Mouse (Mus musculus) CH12.LX (cell line): Measurements from ENCODE around the gene Gm17387. TPM values are rescaled to one million over a fixed set of nuclear protein-coding genes. Genes with fewer than 3 reads are reported as not detected.
A peak's percentile ranks its signal among the peaks of the same experiment; 100 is the strongest.

ENCODE experiments used
- DNase-seq: peaks from one replicate; pipeline ENCODE4 v3.0.0-alpha.2; 2013; ENCODE audit errors: extremely low read depth
- H3K27ac ChIP-seq: 2 replicates; pipeline ENCODE4 v1.5.1; 2012; ENCODE audit warnings: low read depth, mild to moderate bottlenecking, control low read depth, moderate library complexity; ENCODE audit not compliant: insufficient read depth
- H3K27me3 ChIP-seq: replicated peaks from 2 replicates; pipeline ENCODE3; 2012; ENCODE audit warnings: inconsistent platforms
- H3K36me3 ChIP-seq, 2 experiments: replicated peaks in 1 of 2; 2 replicates each; pipeline versions ENCODE3 to v1.6.1; 2012; ENCODE audit warnings: inconsistent platforms in 1 of 2, low read length in 1 of 2, mild to moderate bottlenecking in 1 of 2, mixed read lengths in 1 of 2, moderate library complexity in 1 of 2; ENCODE audit not compliant: control insufficient read depth in 1 of 2, insufficient read depth in 1 of 2
- H3K4me1 ChIP-seq, 2 experiments: 2 replicates each; pipeline ENCODE4 v1.6.1; 2012; ENCODE audit warnings: inconsistent platforms in 1 of 2, moderate library complexity in 1 of 2; ENCODE audit not compliant: insufficient read depth in 2 of 2, control insufficient read depth in 1 of 2
- H3K4me2 ChIP-seq: 2 replicates; pipeline ENCODE4 v1.6.1; 2012; ENCODE audit warnings: low read depth, mild to moderate bottlenecking, control low read depth; ENCODE audit not compliant: poor library complexity, insufficient read depth, severe bottlenecking
- H3K4me3 ChIP-seq, 3 experiments: fragments of 150-350 bp in 1 of 3; sonication (generic) in 1 of 3; replicated peaks in 1 of 3; 2 replicates each; pipeline versions ENCODE3 to v1.5.1; 2011 to 2012; ENCODE audit warnings: low read depth in 2 of 3, low read length in 2 of 3, mild to moderate bottlenecking in 2 of 3, moderate library complexity in 2 of 3, control low read depth in 1 of 3, improper control_type of control experiment in 1 of 3, inconsistent platforms in 1 of 3, mixed read lengths in 1 of 3; ENCODE audit not compliant: poor library complexity in 1 of 3
- H3K79me2 ChIP-seq: replicated peaks from 2 replicates; pipeline ENCODE4 v1.6.1; 2012; ENCODE audit warnings: mild to moderate bottlenecking, moderate library complexity; ENCODE audit not compliant: control insufficient read depth, poor library complexity, insufficient read depth, severe bottlenecking; ENCODE audit errors: extremely low read depth
- H3K9ac ChIP-seq: 2 replicates; pipeline ENCODE4 v1.6.1; 2012; ENCODE audit warnings: low read depth, mild to moderate bottlenecking, control low read depth, moderate library complexity; ENCODE audit not compliant: insufficient read depth
- H3K9me3 ChIP-seq: replicated peaks from 2 replicates; pipeline ENCODE3; 2012; ENCODE audit warnings: low read length, inconsistent platforms, mixed read lengths
- CHD1 ChIP-seq: IDR thresholded peaks from 2 replicates; pipeline ENCODE4 v1.6.1; 2012; ENCODE audit warnings: low read depth, low read length, improper control_type of control experiment, inconsistent platforms
- CHD2 ChIP-seq: IDR thresholded peaks from 2 replicates; pipeline ENCODE4 v1.6.1; 2011; ENCODE audit warnings: low read length, improper control_type of control experiment
- CTCF ChIP-seq, 2 experiments: IDR thresholded peaks in 1 of 2; conservative IDR thresholded peaks in 1 of 2; 2 replicates each; pipeline ENCODE4 v1.5.1; 2011 to 2012; ENCODE audit warnings: low read depth in 2 of 2, low read length in 2 of 2, improper control_type of control experiment in 1 of 2, inconsistent platforms in 1 of 2, mild to moderate bottlenecking in 1 of 2, moderate library complexity in 1 of 2
- E2F4 ChIP-seq: IDR thresholded peaks from 2 replicates; pipeline ENCODE4 v1.6.1; 2011; ENCODE audit warnings: low read depth, low read length, improper control_type of control experiment; ENCODE audit not compliant: insufficient replicate concordance
- EP300 ChIP-seq: IDR thresholded peaks from 2 replicates; pipeline ENCODE4 v1.6.1; 2011; ENCODE audit warnings: low read length, improper control_type of control experiment
- HCFC1 ChIP-seq: IDR thresholded peaks from 2 replicates; pipeline ENCODE4 v1.6.1; 2012; ENCODE audit warnings: low read depth, mild to moderate bottlenecking, inconsistent platforms, low read length, improper control_type of control experiment
- IRF4 ChIP-seq: IDR thresholded peaks from 2 replicates; pipeline ENCODE4 v1.6.1; 2014; ENCODE audit warnings: low read depth, mild to moderate bottlenecking, inconsistent platforms, low read length, improper control_type of control experiment
- KAT2A ChIP-seq: IDR thresholded peaks from 2 replicates; pipeline ENCODE4 v1.6.1; 2012; ENCODE audit warnings: low read length, improper control_type of control experiment, inconsistent platforms; ENCODE audit not compliant: insufficient replicate concordance
- MAX ChIP-seq: IDR thresholded peaks from 2 replicates; pipeline ENCODE4 v1.6.1; 2011; ENCODE audit warnings: low read length, improper control_type of control experiment
- MEF2A ChIP-seq: IDR thresholded peaks from 2 replicates; pipeline ENCODE4 v1.6.1; 2014; ENCODE audit warnings: low read depth, mild to moderate bottlenecking, inconsistent platforms, low read length, improper control_type of control experiment, borderline replicate concordance
- MYC ChIP-seq: IDR thresholded peaks from 2 replicates; pipeline ENCODE4 v1.6.1; 2011; ENCODE audit warnings: low read depth, mild to moderate bottlenecking, improper control_type of control experiment, low read length
- NELFE ChIP-seq: IDR thresholded peaks from 2 replicates; pipeline ENCODE4 v1.6.1; 2011; ENCODE audit warnings: low read depth, low read length, improper control_type of control experiment
- NRF1 ChIP-seq: IDR thresholded peaks from 2 replicates; pipeline ENCODE4 v1.6.1; 2014; ENCODE audit warnings: low read depth, mild to moderate bottlenecking, inconsistent platforms, low read length, improper control_type of control experiment, moderate library complexity
- PAX5 ChIP-seq: IDR thresholded peaks from 2 replicates; pipeline ENCODE4 v1.6.1; 2012; ENCODE audit warnings: low read length, inconsistent platforms, mixed read lengths
- POLR2AphosphoS2 ChIP-seq: IDR thresholded peaks from 2 replicates; pipeline ENCODE4 v1.6.1; 2011; ENCODE audit warnings: low read depth, low read length, improper control_type of control experiment
- RAD21 ChIP-seq: IDR thresholded peaks from 2 replicates; pipeline ENCODE4 v1.6.1; 2011; ENCODE audit warnings: low read depth, mild to moderate bottlenecking, low read length, improper control_type of control experiment, moderate library complexity
- RCOR1 ChIP-seq: conservative IDR thresholded peaks from 2 replicates; pipeline ENCODE4 v1.6.1; 2012; ENCODE audit warnings: low read depth, mild to moderate bottlenecking, inconsistent platforms, low read length, improper control_type of control experiment
- SIN3A ChIP-seq: IDR thresholded peaks from 2 replicates; pipeline ENCODE4 v1.6.1; 2012; ENCODE audit warnings: low read length, improper control_type of control experiment, inconsistent platforms
- SMC3 ChIP-seq: IDR thresholded peaks from 2 replicates; pipeline ENCODE4 v1.6.1; 2011; ENCODE audit warnings: low read depth, low read length, improper control_type of control experiment
- TCF12 ChIP-seq: IDR thresholded peaks from 2 replicates; pipeline ENCODE4 v1.6.1; 2014; ENCODE audit warnings: low read depth, mild to moderate bottlenecking, inconsistent platforms, low read length, improper control_type of control experiment
- USF2 ChIP-seq: conservative IDR thresholded peaks from 2 replicates; pipeline ENCODE4 v1.6.1; 2011; ENCODE audit warnings: low read depth, low read length, improper control_type of control experiment
- ZKSCAN1 ChIP-seq: IDR thresholded peaks from 2 replicates; pipeline ENCODE4 v1.6.1; 2012; ENCODE audit warnings: low read depth, inconsistent platforms, low read length, improper control_type of control experiment, borderline replicate concordance
- ZMIZ1 ChIP-seq: IDR thresholded peaks from 2 replicates; pipeline ENCODE4 v1.6.1; 2012; ENCODE audit warnings: low read depth, mild to moderate bottlenecking, inconsistent platforms, low read length, improper control_type of control experiment
- dilution Hi-C: fragments of 300-500 bp; cut with MboI; formaldehyde crosslinking; loops from 2 replicates; pipeline ENCODE4 v1.14.3; 2020; ENCODE audit warnings: low sequenced_read_pairs; ENCODE audit not compliant: extremely low pct_unique_long_range_greater_than_20kb, extremely low pct_ligation_motif_present
- in situ Hi-C: fragments of 300-500 bp; cut with MboI; formaldehyde crosslinking; loops from 3 replicates; pipeline ENCODE4 v1.14.3; 2019; ENCODE audit warnings: low sequenced_read_pairs, low pct_ligation_motif_present, low pct_unique_long_range_greater_than_20kb, mixed read lengths
- polyA plus RNA-seq: library from polyadenylated mRNA; unstranded; fragments of >175 nt; gene quantifications from 2 replicates; pipeline ENCODE4 v1.2.1, GENCODE M21; 2012; ENCODE audit warnings: low read depth; ENCODE audit not compliant: insufficient read length
- total RNA-seq, 2 experiments: library from RNA; depleted of rRNA; stranded (reverse); fragments of 300-350 nt in 1 of 2; fragments of >200 nt in 1 of 2; gene quantifications; 2 replicates each; pipeline ENCODE4 v1.2.3; 2012 to 2014

Gene Gm17387
- total and polyA plus RNA-seq, 3 experiments = not detected

- TF ChIP-seq CHD2 = 0 out of 2 replicates have a peak, but pooled peaks have one; percentile 8
- TF ChIP-seq RCOR1 = 0 out of 2 replicates have a peak, but pooled peaks have one; percentile 9
- peak; percentile 14; the same call in 1 of the 2 replicates for TF ChIP-seq EP300
- no peak for TF ChIP-seq MAX
- TF ChIP-seq MYC = no peak
- H3K4me3 ChIP-seq = no peak overlapping the region
- DNase-seq = no peak
- dilution Hi-C loops = no loop called here
- H3K9me3 ChIP-seq = peaks cover 6% of the 10 kb centered on the region
- H3K79me2 ChIP-seq = no peaks in the 10 kb centered on the region
- H3K27me3 ChIP-seq = no peaks in the 10 kb centered on the region
- H3K4me2 ChIP-seq = no peak overlapping the region
- H3K36me3 ChIP-seq = no peaks in the 10 kb centered on the region
- in situ Hi-C loops = loop anchor here (25.0 kb wide), 1 partner anchor 372 kb away; no protein-coding TSS in a partner anchor
- H3K27ac ChIP-seq = no peak overlapping the region
- H3K9ac ChIP-seq = no peak overlapping the region
- peaks cover 29 to 44% of the 10 kb centered on the region in 2 experiments for H3K4me1 ChIP-seq
These were observed 38.3 kb upstream of the Gm17387 start for GRCm38 (mm10) chr7:140990622-140991021.

GRCm38 (mm10) chr7:140991117-140991689 is 37.7 kb upstream of the Gm17387 start:
- Histone ChIP-seq H3K36me3 (no peaks in the 10 kb centered on the region), H3K4me1 (peaks cover 29 to 41% of the 10 kb centered on the region in 2 experiments), H3K79me2 (no peaks in the 10 kb centered on the region), H3K27me3 (no peaks in the 10 kb centered on the region), H3K9ac (no peak overlapping the region; the same call in 1 of the 2 replicates), H3K27ac (no peak overlapping the region), H3K4me2 (no peak overlapping the region), H3K4me3 (no peak overlapping the region), H3K9me3 (peaks cover under 1% of the 10 kb centered on the region)
- DNase-seq = no peak
- TF ChIP-seq POLR2AphosphoS2 (no peak), CHD2 (no peak), USF2 (no peak), E2F4 (no peak), TCF12 (0 out of 2 replicates have a peak, but pooled peaks have one; percentile 31), SIN3A (no peak), IRF4 (peak; percentile 47; the same call in 1 of the 2 replicates), KAT2A (no peak), RAD21 (peak; percentile 64), NELFE (no peak), SMC3 (peak; percentile 79), ZMIZ1 (no peak), PAX5 (no peak), MEF2A (peak; percentile 58), ZKSCAN1 (peak; percentile 87), CTCF (conservative IDR thresholded peaks at IDR 0.05 in 1 of 2, IDR thresholded peaks at IDR 0.05 in 1 of 2; ENCODE audit: low read depth in 2 of 2, low read length in 2 of 2) (peak in 1 of 2 experiments; percentile 71; a peak in 2 of 4 replicates), CHD1 (no peak), MAX (no peak), HCFC1 (peak; percentile 13; the same call in 1 of the 2 replicates), NRF1 (no peak)
- dilution Hi-C loops = no loop called here
- in situ Hi-C loops = loop anchor here (25.0 kb wide), 1 partner anchor 371 kb away; no protein-coding TSS in a partner anchor
